Mouse (Mus musculus) heart, postnatal 25 days (tissue): Measurements from ENCODE around the gene Nelfcd. TPM values are rescaled to one million over a fixed set of nuclear protein-coding genes. Genes with fewer than 3 reads are reported as not detected.

Source experiments
- DNase-seq: peaks from one replicate; pipeline ENCODE4 v3.0.0; 2022; ENCODE audit warnings: low spot score
- intact Hi-C: fragments of 180-260 bp; cut with DNase I; formaldehyde crosslinking; loops from one replicate; pipeline ENCODE4 v1.15.1; 2025
- total RNA-seq, 2 experiments: library from RNA; stranded (reverse); gene quantifications; 2 replicates each; pipeline ENCODE4 v1.2.3; 2021

Nelfcd gene
- total RNA-seq, 2 experiments from 2014 or later = 29.0 to 30.1 TPM

GRCm38 (mm10) chr2:174470333-174470732, 54.7 kb downstream of the Nelfcd start:
- no peak for DNase-seq
- intact Hi-C loops = loop anchor here (10.0 kb wide), 1 partner anchor 384 kb away; no protein-coding TSS in a partner anchor

DNA sequence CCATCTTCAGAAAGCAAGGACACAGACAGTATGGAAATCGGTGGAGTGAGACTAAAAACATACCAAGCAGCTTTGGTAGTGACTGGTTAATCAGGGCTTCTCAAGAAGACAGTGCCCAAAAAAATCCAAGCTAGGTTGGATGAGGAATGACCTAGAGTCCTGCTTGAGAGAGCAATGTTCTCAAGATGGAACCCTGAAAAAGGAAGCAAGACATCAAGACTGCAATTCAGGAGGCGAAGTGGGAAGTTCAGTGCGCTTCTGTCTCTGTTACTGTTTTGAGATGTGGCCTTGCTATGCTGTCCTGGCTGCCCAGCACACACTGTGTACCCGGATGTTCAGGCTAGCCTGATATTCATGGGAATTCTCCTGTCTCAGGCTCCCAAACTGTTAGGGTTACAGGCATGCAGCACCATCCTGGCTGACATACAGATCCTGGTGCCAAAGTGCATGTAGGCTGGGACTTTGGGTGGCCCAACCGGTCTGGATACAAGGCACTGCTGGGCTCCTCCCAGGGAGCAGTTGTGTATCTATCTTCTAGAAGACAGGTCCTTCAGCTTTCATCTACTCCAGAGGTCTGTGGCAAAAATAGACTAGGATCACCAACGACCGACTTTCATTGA, 55.3 kb downstream of the Nelfcd start:
- intact Hi-C loops = loop anchor here (10.0 kb wide), 1 partner anchor 384 kb away; no protein-coding TSS in a partner anchor

DNA sequence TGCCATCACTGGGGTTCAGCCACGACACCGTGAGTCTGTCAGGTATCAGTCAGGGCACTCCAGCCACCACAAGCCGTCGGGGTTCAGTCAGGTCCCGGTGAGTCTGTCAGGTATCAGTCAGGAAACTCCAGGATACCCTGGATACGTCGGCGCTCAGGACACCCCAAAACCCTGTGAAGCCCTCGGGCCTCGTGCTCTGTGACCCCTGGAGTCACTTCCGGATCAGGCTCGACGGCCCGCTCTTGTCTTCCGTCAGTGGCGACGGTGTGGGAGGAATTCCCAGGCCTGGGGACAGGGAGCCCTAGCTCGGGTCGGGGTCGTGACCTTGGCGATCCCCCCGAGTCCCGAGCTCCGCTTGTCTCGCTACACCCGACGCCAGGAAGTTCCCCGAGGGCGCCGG, 56.8 kb downstream of the Nelfcd start:
- DNase-seq = no peak
- intact Hi-C loops = loop anchor here (10.0 kb wide), 1 partner anchor 382 kb away; no protein-coding TSS in a partner anchor

More for the DNA sequence above, 55.3 kb downstream of the Nelfcd start:
- no peak for DNase-seq

- peak; percentile 98 for DNase-seq
- intact Hi-C loops = loop anchor here (10.0 kb wide), 1 partner anchor 382 kb away; no protein-coding TSS in a partner anchor
Observed at GRCm38 (mm10) chr2:174472818-174473549, 57.4 kb downstream of the Nelfcd start, which contains the start of gene Prelid3b. TSS of gene Prelid3b (minus strand) at chr2:174473081.

DNA sequence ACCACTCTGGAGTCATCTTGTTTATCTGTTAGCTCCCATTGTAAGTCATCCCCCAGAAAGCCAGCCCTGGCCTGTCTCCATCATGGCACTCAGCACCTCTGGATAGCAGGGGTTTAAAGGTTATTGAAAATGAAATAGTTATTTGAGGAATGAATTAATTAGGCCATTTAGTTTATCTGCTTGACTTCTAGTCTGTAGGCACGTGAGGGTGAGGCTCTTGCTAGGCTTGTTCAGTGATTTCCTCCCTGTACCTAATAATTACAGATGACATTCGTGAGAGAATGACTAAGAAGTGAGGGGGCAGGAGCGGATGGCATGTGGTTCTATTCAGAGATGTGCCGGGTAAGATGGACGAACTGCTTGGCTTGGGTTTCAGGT, 57.9 kb downstream of the Nelfcd start:
- intact Hi-C loops = loop anchor here (10.0 kb wide), 1 partner anchor 381 kb away; no protein-coding TSS in a partner anchor
- DNase-seq = no peak

Other genes starting within 250 kb of the Nelfcd start
- gene Gnas, start 131.5 kb upstream of the Nelfcd start, total RNA-seq = 1,000 to 10,000 TPM; 1,170 to 1,213 TPM
- 1 to 10 TPM; 1.6 to 2.2 TPM for gene Gm20721, start 69.1 kb upstream of the Nelfcd start, total RNA-seq
- 10 to 100 TPM; 29.8 to 30.8 TPM for gene Ctsz, start 23.2 kb downstream of the Nelfcd start, total RNA-seq
- 1 to 10 TPM; 3.0 to 5.8 TPM for gene Tubb1, start 34.9 kb downstream of the Nelfcd start, total RNA-seq
- gene Atp5e, start 48.3 kb downstream of the Nelfcd start, total RNA-seq = 1,000 to 10,000 TPM; 1,566 to 1,609 TPM
- 10 to 100 TPM; 65.1 to 68.1 TPM for gene Prelid3b, start 57.3 kb downstream of the Nelfcd start, total RNA-seq
- gene Zfp831, start 227.7 kb downstream of the Nelfcd start, total RNA-seq = under 1 TPM; 0.08 TPM